Mouse (Mus musculus): Measurements from ENCODE around the gene Apba3. TPM values are rescaled to one million over a fixed set of nuclear protein-coding genes. Genes with fewer than 3 reads are reported as not detected.

Apba3 gene
- total RNA-seq, 2 experiments from 2014 or later: 104 to 123 TPM

- peak; percentile 57 to 68 for DNase-seq (ENCODE audit: low spot score in 2 of 2)
These were observed 22.5 kb downstream of the Apba3 start for GRCm38 (mm10) chr10:81289278-81289677.

GRCm38 (mm10) chr10:81289811-81290210, 23.1 kb downstream of the Apba3 start:
- DNase-seq (ENCODE audit: low spot score in 2 of 2): no peak

GRCm38 (mm10) chr10:81290698-81291460, 24.1 kb downstream of the Apba3 start:
- DNase-seq (ENCODE audit: low spot score in 2 of 2): no peak

GRCm38 (mm10) chr10:81291511-81292104, 24.8 kb downstream of the Apba3 start, which contains the start of gene Tjp3:
Tjp3 (minus strand) TSS chr10:81291581.
- DNase-seq (ENCODE audit: low spot score in 2 of 2): no peak

GRCm38 (mm10) chr10:81292554-81293333, 26.0 kb downstream of the Apba3 start, which contains the start of gene Pip5k1c:
Pip5k1c (plus strand) TSS chr10:81292963.
- DNase-seq (ENCODE audit: low spot score in 2 of 2): peak; percentile 97

GRCm38 (mm10) chr10:81293334-81294030, 26.7 kb downstream of the Apba3 start:
- DNase-seq (ENCODE audit: low spot score in 2 of 2): no peak

GRCm38 (mm10) chr10:81294442-81294841, 27.7 kb downstream of the Apba3 start:
- no peak for DNase-seq (ENCODE audit: low spot score in 2 of 2)

GRCm38 (mm10) chr10:81295185-81295584, 28.4 kb downstream of the Apba3 start:
- DNase-seq (ENCODE audit: low spot score in 2 of 2): no peak

GRCm38 (mm10) chr10:81297246-81297645, 30.5 kb downstream of the Apba3 start:
- no peak for DNase-seq (ENCODE audit: low spot score in 2 of 2)

GRCm38 (mm10) chr10:81297845-81298244, 31.1 kb downstream of the Apba3 start:
- DNase-seq (ENCODE audit: low spot score in 2 of 2): peak in 1 of 2 experiments; percentile 43

GRCm38 (mm10) chr10:81298369-81299100, 31.8 kb downstream of the Apba3 start:
- no peak for DNase-seq (ENCODE audit: low spot score in 2 of 2)

GRCm38 (mm10) chr10:81299585-81300351, 33.0 kb downstream of the Apba3 start:
- DNase-seq (ENCODE audit: low spot score in 2 of 2): no peak

- no peak for DNase-seq (ENCODE audit: low spot score in 2 of 2)
These were observed 33.7 kb downstream of the Apba3 start for GRCm38 (mm10) chr10:81300352-81300907.

- DNase-seq (ENCODE audit: low spot score in 2 of 2): no peak
These were observed 34.6 kb downstream of the Apba3 start for GRCm38 (mm10) chr10:81301321-81301720.

GRCm38 (mm10) chr10:81302288-81302687, 35.5 kb downstream of the Apba3 start:
- no peak for DNase-seq (ENCODE audit: low spot score in 2 of 2)

GRCm38 (mm10) chr10:81302781-81303218, 36.0 kb downstream of the Apba3 start:
- DNase-seq (ENCODE audit: low spot score in 2 of 2): no peak

GRCm38 (mm10) chr10:81303258-81303657, 36.5 kb downstream of the Apba3 start:
- DNase-seq (ENCODE audit: low spot score in 2 of 2): no peak

GRCm38 (mm10) chr10:81303761-81304160, 37.0 kb downstream of the Apba3 start:
- DNase-seq (ENCODE audit: low spot score in 2 of 2): no peak

GRCm38 (mm10) chr10:81304597-81305238, 38.0 kb downstream of the Apba3 start:
- DNase-seq (ENCODE audit: low spot score in 2 of 2): peak in 1 of 2 experiments; percentile 66

Data from adrenal gland, adult 18-20 months (tissue).